Mouse (Mus musculus) heart, embryonic 14.5 days (tissue): Measurements from ENCODE around the gene Pank3. TPM values are rescaled to one million over a fixed set of nuclear protein-coding genes. Genes with fewer than 3 reads are reported as not detected.
"Not testable (repeated sequence)": the region's sequence is repeated elsewhere in the genome, so short reads cannot be mapped to it uniquely, and the experiment has no call there.

Experiments used
- ATAC-seq: fragments of 200-750 bp; cut with Nextera tagmentation; 2 replicates; pipeline ENCODE4 v1.8.0; 2017; ENCODE audit warnings: low read depth, moderate TSS enrichment; ENCODE audit not compliant: insufficient number of reproducible peaks, insufficient read depth, low FRiP score
- H3K27ac ChIP-seq, 2 experiments: fragments of 200-500 bp in 1 of 2; fragments of 300-500 bp in 1 of 2; sonication (generic) in 1 of 2; replicated peaks in 1 of 2; 2 replicates each; pipeline ENCODE4 v1.5.1; 2012 to 2014; ENCODE audit warnings: low read depth in 2 of 2, low read length in 2 of 2, control low read depth in 1 of 2, mild to moderate bottlenecking in 1 of 2, mixed read lengths in 1 of 2; ENCODE audit not compliant: control insufficient read depth in 1 of 2, insufficient read depth in 1 of 2
- H3K27me3 ChIP-seq: fragments of 300-500 bp; sonication (generic); 2 replicates; pipeline ENCODE4 v1.6.1; 2014; ENCODE audit warnings: mild to moderate bottlenecking, low read length, control low read depth; ENCODE audit not compliant: control insufficient read depth, insufficient read depth
- H3K36me3 ChIP-seq: fragments of 300-500 bp; sonication (generic); 2 replicates; pipeline ENCODE4 v1.6.1; 2014; ENCODE audit warnings: mild to moderate bottlenecking, control low read depth, low read length, mixed read lengths; ENCODE audit not compliant: control insufficient read depth, insufficient read depth
- H3K4me1 ChIP-seq, 2 experiments: fragments of 200-500 bp in 1 of 2; fragments of 300-500 bp in 1 of 2; sonication (generic) in 1 of 2; 2 replicates each; pipeline ENCODE4 v1.6.1; 2012 to 2014; ENCODE audit warnings: low read length in 2 of 2, control low read depth in 1 of 2, mixed read lengths in 1 of 2; ENCODE audit not compliant: control insufficient read depth in 2 of 2, insufficient read depth in 2 of 2
- H3K4me2 ChIP-seq: fragments of 300-500 bp; sonication (generic); 2 replicates; pipeline ENCODE4 v1.6.1; 2014; ENCODE audit warnings: mild to moderate bottlenecking, low read length
- H3K4me3 ChIP-seq, 2 experiments: fragments of 200-500 bp in 1 of 2; fragments of 300-500 bp in 1 of 2; sonication (generic) in 1 of 2; 2 replicates each; pipeline ENCODE4 v1.5.1; 2012 to 2014; ENCODE audit warnings: low read length in 2 of 2, mild to moderate bottlenecking in 2 of 2, control low read depth in 1 of 2, low read depth in 1 of 2, moderate library complexity in 1 of 2; ENCODE audit not compliant: control insufficient read depth in 1 of 2, insufficient read depth in 1 of 2
- H3K9ac ChIP-seq: fragments of 300-500 bp; sonication (generic); 2 replicates; pipeline ENCODE4 v1.6.1; 2014; ENCODE audit warnings: mild to moderate bottlenecking, low read length
- H3K9me3 ChIP-seq: fragments of 300-500 bp; sonication (generic); 2 replicates; pipeline ENCODE4 v1.6.1; 2016; ENCODE audit warnings: low read length, control low read depth; ENCODE audit not compliant: control insufficient read depth
- WGBS: fragments of 180-500 bp; shearing (Covaris S2); extraction: QIAGEN DNeasy Blood & Tissue Kit; methylation state at CpG from one replicate; pipeline ENCODE4 v1.1.7; 2014; 5-methylcytosine and 5-hydroxymethylcytosine counted together
- polyA plus RNA-seq: library from polyadenylated mRNA; unstranded; fragments of >200 nt; fragmentation: Nextera tagmentation; extraction: Ambion mirVana; gene quantifications from 2 replicates; pipeline ENCODE4 v1.2.1, GENCODE M21; 2014

Pank3 gene
- polyA plus RNA-seq, 1 experiment from 2014 or later = 14.3 TPM

DNA sequence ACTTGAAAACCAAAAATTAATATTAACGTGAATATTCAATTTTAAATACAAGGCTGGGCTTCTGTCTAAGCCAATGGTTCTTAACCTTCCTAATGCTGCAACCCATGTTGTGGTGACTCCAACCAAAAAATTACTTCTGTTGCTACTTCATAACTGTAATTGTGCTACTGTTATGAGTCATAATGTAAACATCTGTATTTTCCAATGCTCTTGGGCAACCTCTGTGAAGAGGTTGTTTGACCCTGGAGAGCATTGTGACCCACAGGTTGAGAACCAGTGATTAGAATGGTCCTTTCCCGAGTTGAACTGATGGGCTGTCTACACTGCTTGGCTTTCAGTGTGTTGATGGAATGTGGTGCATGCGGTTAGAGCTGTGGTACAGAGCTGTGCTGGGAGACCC, 7.2 kb downstream of the Pank3 start:
- H3K9me3 ChIP-seq = no peaks in the 10 kb centered on the region
- 88% methylated on average over 3 of the region's 3 CpGs for WGBS
- H3K27me3 ChIP-seq = no peaks in the 10 kb centered on the region
- no peak overlapping the region for H3K9ac ChIP-seq
- no peak for ATAC-seq
- no peak overlapping the region for H3K4me2 ChIP-seq
- H3K4me1 ChIP-seq = no peaks in the 10 kb centered on the region; a peak in 1 of 4 replicates
- no peak overlapping the region for H3K4me3 ChIP-seq
- H3K27ac ChIP-seq = no peak overlapping the region
- H3K36me3 ChIP-seq = peaks cover 52% of the 10 kb centered on the region

DNA sequence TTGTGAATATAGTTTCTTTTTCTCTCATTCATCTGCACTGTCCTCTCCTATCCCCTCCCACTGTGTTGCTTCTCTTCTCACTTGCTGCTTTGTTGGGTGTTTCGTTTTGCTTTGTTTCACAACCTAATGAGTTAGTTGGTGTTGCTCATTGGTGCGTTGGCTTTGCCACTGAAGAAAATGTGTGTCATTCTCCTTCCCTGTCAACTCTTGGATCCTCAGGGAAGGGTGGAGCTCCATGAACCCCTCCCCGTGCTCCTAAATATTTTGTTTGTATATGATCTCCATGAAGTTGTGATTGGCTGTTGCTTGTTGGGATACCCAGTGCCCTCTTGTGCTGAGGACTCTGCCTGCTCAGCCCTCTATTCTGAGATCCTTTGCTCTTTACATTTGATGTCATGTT, 11.1 kb downstream of the Pank3 start:
- no peak for ATAC-seq
- H3K27me3 ChIP-seq = no peaks in the 10 kb centered on the region
- H3K36me3 ChIP-seq = peaks cover 91% of the 10 kb centered on the region
- no peak overlapping the region for H3K9ac ChIP-seq
- 90% methylated on average over 3 of the region's 3 CpGs for WGBS
- H3K27ac ChIP-seq = no peak overlapping the region
- no peaks in the 10 kb centered on the region for H3K9me3 ChIP-seq
- no peak overlapping the region for H3K4me3 ChIP-seq
- H3K4me2 ChIP-seq = no peak overlapping the region
- no peaks in the 10 kb centered on the region for H3K4me1 ChIP-seq

DNA sequence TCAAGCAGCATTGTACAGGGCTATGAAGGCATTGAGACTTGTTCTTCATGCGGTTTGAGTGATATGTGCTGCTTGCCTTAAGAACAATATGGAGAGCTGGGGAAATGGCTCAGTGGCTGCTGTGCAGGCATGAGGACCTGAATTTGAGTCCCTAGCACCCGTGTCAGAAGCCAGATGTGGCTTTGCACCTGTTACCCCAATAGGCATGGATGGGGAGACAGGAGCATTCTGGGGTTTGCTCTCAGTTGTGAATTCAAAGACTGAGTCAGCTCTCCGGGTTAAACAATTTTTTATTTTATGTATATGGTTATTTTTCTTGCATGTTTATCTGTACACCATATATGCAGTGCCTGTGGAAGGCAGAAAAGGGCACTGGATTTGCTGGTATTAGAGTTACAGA, 13.2 kb downstream of the Pank3 start:
- no peak for ATAC-seq
- H3K4me2 ChIP-seq = no peak overlapping the region
- no peak overlapping the region for H3K4me3 ChIP-seq
- no peaks in the 10 kb centered on the region for H3K4me1 ChIP-seq
- H3K36me3 ChIP-seq = peaks cover 90% of the 10 kb centered on the region
- no peaks in the 10 kb centered on the region for H3K9me3 ChIP-seq
- 96% methylated on average over 3 of the region's 3 CpGs for WGBS
- no peak overlapping the region for H3K9ac ChIP-seq
- H3K27me3 ChIP-seq = no peaks in the 10 kb centered on the region
- H3K27ac ChIP-seq = no peak overlapping the region

DNA sequence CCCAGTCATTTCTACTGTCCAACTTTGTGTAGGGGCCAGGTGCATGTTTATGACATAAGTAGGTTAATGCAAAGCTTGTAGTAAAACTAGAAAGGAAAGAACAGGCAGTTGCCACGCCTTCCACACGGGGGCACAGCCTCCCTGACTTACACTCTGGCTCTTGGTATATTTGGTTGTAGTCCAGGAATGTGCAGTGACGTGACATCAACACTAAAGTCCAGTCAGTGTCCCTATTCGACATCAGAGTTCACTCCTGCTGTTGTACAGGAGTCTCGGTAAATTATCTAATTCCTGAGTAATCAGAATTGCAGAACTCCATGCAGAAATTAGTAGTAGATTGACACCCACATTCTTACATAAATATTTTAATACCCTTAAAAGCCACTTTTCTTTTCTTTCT, 13.8 kb downstream of the Pank3 start:
- no peak overlapping the region for H3K27ac ChIP-seq
- no peak for ATAC-seq
- peaks cover 84% of the 10 kb centered on the region for H3K36me3 ChIP-seq
- no peaks in the 10 kb centered on the region for H3K27me3 ChIP-seq
- H3K4me3 ChIP-seq = no peak overlapping the region
- no peak overlapping the region for H3K9ac ChIP-seq
- WGBS = 81% methylated on average over 5 of the region's 5 CpGs
- no peak overlapping the region for H3K4me2 ChIP-seq
- no peaks in the 10 kb centered on the region for H3K9me3 ChIP-seq
- H3K4me1 ChIP-seq = no peaks in the 10 kb centered on the region

DNA sequence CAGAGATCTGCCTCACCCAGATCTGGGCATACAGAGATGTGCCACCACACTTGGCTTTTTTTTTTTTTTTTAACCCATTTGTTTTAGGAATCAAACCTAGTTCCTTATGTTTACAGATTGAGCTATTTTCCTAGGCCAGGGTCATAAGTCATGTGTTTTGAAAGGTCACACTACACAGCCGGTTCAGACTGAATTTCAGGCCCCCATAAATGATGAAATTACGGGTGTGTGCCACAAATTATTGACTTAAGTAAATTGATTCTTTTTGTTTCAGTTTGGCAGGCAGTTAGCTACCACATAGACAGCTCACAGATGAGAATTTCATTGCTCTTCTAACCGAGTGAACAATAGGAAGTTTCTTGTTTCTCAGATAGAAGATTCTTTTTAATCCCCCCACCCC, 14.7 kb downstream of the Pank3 start:
- Histone ChIP-seq H3K9ac (no peak overlapping the region), H3K27me3 (no peaks in the 10 kb centered on the region), H3K4me3 (no peak overlapping the region), H3K4me2 (no peak overlapping the region), H3K9me3 (no peaks in the 10 kb centered on the region), H3K27ac (no peak overlapping the region), H3K36me3 (peaks cover 79% of the 10 kb centered on the region), H3K4me1 (no peaks in the 10 kb centered on the region)
- ATAC-seq = no peak
- WGBS = 94% methylated on average over 3 of the region's 3 CpGs

DNA sequence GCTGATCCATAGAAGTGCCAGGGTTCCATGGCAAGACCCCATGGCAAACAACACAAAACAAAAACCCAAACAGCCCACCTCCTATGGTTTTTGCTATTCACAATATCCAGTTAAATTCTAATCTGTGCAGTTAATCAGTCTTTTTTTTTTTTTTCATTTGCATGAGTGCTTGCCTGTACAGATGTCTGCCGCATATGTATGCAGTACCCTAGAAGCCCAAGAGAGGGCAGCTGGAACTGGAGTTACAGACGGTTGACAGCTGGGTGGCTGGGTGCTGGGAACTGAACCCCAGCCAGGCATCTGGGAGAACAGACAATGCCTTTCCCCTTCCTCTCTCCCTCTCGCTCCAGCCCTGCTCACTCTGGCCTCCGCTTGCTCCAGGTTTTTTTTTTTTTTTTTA, 15.3 kb downstream of the Pank3 start:
- Histone ChIP-seq H3K27me3 (no peaks in the 10 kb centered on the region), H3K9me3 (no peaks in the 10 kb centered on the region), H3K9ac (no peak overlapping the region), H3K36me3 (peaks cover 79% of the 10 kb centered on the region), H3K4me2 (no peak overlapping the region), H3K4me1 (no peaks in the 10 kb centered on the region), H3K4me3 (no peak overlapping the region), H3K27ac (no peak overlapping the region)
- no peak for ATAC-seq
- WGBS = over 99% methylated on average over 4 of the region's 4 CpGs

DNA sequence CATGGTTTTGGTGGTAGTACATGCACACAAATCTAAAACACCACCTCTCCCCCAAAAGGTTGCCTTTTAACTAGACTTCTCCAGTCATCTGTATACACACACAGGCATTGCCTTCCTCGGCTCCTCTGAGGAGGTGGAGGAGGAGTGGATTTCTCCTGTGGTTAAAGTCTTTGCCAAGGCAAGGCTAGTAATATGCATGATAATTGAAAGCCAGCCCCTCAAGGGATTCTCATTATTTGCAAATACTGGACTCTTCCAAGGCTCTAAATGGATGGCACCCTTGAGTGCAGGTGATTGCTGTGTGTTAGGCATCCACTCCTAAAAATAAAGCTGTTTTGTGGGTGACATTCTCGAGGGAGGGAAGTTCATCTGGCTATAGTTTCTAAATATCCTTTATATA, 19.2 kb downstream of the Pank3 start:
- Histone ChIP-seq H3K4me3 (no peak overlapping the region), H3K27ac (no peak overlapping the region), H3K9ac (no peak overlapping the region), H3K36me3 (peaks cover 63% of the 10 kb centered on the region), H3K9me3 (no peaks in the 10 kb centered on the region), H3K27me3 (no peaks in the 10 kb centered on the region), H3K4me1 (no peaks in the 10 kb centered on the region), H3K4me2 (no peak overlapping the region)
- 73% methylated on average over 2 of the region's 2 CpGs for WGBS
- ATAC-seq = no peak

DNA sequence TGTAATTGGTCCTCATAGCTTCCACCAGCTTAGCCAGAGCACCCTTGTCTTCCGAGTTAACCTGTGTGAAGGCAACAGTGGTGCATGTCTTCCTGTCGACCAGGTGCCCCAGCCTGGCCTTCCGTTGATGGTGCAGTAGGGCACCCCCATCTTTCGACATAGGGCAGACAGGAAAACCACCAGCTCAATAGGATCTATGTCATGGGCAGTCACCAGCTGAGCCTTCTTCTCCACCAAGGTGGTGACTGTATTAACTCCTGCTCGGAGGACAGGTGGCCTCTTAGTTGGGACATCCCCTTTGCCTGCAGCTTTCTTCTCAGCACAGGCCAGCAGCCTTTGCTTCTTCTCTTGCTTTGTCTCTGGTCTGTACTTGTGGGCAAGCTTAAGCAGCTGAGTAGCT, 23.5 kb downstream of the Pank3 start:
- not testable (repeated sequence) for H3K9me3 ChIP-seq, H3K9ac ChIP-seq, H3K4me1 ChIP-seq, H3K4me2 ChIP-seq, H3K4me3 ChIP-seq, ATAC-seq, H3K27ac ChIP-seq
- H3K36me3 ChIP-seq = peaks cover 29% of the 10 kb centered on the region
- H3K27me3 ChIP-seq = peaks cover 22% of the 10 kb centered on the region
- 80% methylated on average over 5 of the region's 5 CpGs for WGBS
